Mouse (Mus musculus) cerebellum, adult 2 months (tissue): Measurements from ENCODE around the gene Zmat5.

Experiments used
- CTCF ChIP-seq: fragments of 200-500 bp; IDR thresholded peaks from 2 replicates; pipeline ENCODE4 v1.5.1; 2011; ENCODE audit warnings: low read depth, mild to moderate bottlenecking, control low read depth, low read length, moderate library complexity, borderline replicate concordance; ENCODE audit not compliant: insufficient read depth
- POLR2A ChIP-seq: fragments of 200-500 bp; IDR thresholded peaks from 2 replicates; pipeline ENCODE4 v1.6.1; 2011; ENCODE audit warnings: low read length, control low read depth, borderline replicate concordance; ENCODE audit not compliant: insufficient read depth

DNA sequence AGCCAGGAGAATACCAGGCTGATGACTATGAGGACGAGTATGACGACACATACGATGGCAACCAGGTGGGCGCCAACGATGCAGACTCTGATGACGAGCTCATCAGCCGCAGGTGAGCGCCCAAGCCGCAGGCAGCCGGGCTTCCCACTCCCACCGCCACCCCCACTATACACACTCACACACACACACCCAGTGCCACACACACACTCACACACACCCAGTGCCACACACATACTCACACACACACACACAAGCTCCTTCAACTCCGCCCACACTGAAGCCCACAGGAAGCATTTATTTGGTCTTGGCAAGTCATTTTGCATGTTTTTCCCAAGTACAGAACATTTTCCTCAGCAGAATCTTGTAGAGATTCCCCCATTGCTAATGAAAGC lies 25.0 kb upstream of the Zmat5 start:
- TF ChIP-seq POLR2A (no peak), CTCF (no peak)
